Mouse (Mus musculus) adrenal gland, adult 18-20 months (tissue): ENCODE results near the gene Scd1. TPM values are rescaled to one million over a fixed set of nuclear protein-coding genes. Genes with fewer than 3 reads are reported as not detected.

ENCODE experiments used
- DNase-seq, 2 experiments: peaks; one replicate each; pipeline ENCODE4 v3.0.0; 2021 to 2022; ENCODE audit warnings: low spot score in 2 of 2
- total RNA-seq, 2 experiments: library from RNA; stranded (reverse); gene quantifications; 1 replicate in 1 of 2; 2 replicates in 1 of 2; pipeline ENCODE4 v1.2.3; 2021

Gene Scd1
- total RNA-seq, 2 experiments from 2014 or later = 1,926 to 12,846 TPM

DNA sequence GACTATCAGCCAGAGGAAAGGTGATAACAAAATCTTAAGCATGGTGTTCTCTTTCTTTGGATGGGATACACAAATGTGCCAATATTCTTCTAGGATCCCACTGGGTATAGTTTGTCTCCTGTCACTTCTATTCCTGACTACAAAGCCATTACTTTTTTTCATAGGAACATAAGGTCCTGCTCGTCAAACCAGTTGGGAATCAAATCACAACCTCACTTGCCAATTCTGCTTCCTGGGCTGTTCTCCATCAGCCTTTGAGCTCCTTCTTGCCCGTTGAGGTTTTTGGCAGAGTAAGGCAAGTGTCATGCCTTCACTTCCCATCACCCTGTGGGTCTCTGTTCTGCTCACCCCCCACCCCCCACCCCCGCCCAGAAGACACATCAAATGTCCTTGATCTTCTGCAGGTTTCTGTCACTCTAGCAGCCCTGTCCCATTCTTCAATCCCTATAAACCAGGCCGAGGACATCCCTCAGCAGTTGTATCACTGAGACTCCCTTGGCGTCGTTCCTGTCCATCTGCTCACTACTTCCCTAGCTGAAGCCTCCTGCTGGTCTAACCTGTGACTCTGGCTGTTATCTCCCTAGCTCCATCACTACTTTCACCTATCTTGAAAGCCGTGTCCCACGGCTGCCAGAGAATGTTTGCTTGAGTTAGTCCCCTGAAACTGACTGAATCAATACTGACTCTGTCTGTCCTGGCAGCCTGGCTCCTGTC is 7.0 kb downstream of the Scd1 start:
- no peak for DNase-seq

DNA sequence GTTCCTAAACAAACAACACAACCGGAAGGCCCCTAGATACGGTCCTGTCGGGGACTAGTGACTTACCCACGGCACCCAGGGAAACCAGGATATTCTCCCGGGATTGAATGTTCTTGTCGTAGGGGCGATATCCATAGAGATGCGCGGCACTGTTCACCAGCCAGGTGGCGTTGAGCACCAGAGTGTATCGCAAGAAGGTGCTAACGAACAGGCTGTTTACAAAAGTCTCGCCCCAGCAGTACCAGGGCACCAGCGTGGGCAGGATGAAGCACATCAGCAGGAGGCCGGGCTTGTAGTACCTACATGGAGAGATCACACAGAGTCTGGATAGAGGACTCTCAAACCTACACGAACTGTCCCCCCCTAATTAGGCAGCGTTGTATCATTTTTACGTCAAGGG is 7.6 kb downstream of the Scd1 start:
- no peak for DNase-seq

DNA sequence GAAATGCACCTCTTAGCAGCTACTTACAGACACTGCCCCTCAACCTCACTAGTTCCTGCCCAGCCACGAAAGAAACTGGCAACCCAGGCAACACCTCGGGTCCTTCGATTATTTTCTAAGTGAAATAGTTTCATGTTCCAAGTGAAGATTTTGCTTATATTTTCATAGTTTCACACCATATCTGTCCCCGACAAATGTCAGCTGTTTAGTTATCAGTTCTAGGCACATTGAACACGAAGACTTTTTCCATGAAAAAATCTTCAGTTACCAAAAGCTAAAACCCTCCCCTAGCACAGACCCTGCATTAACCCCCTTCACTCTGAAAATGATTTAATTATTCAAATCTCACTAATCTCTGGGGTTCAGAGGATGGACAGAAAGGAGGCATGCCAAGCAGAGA is 10.9 kb downstream of the Scd1 start:
- no peak for DNase-seq

DNA sequence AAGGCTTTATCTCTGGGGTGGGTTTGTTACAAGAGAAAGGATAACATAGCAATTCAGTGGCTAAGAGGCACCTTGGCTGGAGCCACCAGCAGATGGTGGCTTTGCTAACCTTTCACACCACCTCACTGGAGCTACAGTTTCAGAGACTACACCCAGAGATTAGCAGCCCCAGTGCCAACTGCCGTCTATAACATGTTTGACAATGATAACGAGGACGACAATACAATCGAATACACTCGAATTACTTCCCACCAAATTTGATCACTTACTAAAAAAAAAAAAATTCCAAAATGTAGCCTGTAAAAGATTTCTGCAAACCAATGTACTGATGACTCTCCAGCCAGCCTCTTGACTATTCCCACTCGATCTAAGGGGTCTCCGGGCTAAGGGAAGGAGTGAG is 12.7 kb downstream of the Scd1 start:
- no peak for DNase-seq

DNA sequence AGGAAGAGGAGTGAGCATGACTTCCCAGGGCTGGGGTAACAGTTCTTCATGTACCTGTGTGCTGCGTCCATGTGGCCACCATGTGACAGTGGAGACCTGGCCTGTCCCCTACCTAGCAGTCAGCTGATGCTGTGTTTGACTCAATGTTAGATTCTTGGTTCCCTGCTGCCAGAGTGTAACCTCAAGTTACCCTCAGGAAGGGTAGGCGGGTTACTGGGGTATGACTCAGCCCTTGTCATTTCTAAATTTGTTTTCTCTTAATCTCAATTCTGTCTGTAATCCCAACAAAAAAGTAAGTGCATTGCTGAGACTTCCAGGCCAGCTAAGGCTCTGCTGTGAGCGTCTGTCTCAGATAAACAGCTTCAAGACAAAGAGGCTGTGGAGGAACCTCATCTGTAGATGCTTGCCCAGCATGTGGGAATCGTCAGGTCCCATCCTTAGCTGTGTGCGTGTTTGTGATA is 13.7 kb downstream of the Scd1 start:
- no peak for DNase-seq

DNA sequence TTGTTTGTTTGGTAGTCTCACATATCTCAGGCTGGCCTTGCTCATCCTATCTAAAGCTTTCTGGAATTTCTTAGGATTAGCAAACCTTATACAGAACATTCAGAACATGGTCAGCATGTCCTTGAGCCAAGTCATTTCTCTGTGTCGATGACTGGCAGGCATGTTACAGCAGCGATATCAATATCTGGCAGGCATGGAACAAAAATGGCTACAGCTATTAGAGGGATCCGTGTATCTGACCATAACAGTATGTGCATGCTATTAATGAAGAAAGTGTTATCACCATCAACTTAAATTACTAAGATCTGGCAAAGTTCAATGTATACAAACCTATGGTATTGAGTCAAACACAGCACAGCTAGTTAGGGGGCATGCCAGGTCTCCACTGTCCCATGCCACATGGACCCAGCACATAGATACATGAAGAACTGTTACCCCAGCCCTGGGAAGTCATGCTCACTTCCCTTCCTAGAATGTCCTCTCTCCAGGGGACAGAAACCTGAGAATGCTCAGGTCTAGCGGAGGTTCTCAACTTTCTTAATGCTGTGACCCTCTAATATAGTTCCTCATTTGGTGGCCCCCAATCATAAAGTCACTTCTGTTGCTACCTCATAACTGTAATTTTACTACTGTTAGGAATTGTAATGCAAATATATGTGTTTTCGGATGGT is 15.2 kb downstream of the Scd1 start:
- no peak for DNase-seq

DNA sequence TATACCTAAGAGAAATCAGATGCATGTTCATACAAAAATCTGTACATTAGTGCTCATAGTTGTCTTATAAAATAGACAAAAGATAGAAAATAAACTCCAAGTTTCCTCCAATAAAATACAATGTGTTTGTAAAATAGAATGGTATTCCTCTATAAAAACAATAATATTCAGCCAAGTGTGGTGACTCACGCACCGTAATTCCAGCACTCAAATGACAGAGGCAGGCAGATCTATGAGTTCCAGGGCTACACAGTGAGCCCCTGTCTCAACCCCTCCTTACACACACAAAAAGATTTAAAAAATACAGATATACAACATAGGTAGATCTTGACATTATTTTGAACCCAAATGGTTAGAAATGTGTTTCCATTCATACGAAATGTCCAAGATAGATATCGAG is 15.8 kb downstream of the Scd1 start:
- no peak for DNase-seq

DNA sequence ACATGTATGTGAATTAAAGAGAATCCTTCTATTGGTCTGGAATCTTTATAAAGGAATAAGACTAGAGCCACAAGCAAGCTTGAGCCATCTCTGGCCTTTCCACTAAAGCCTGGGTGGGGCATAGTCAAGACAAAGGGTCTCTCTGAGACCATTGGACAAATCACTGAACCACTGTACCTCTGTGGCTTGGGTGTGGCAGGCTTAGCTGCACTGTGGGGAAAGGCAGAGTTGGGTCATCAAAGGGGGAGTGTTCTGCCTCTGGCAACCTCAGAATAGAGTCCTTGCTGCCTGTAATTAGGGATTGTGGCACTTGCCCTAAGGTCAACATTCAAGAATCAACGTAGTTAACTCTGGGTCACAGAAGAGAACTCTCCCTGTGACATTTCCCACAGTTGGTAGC is 18.2 kb downstream of the Scd1 start:
- no peak for DNase-seq

DNA sequence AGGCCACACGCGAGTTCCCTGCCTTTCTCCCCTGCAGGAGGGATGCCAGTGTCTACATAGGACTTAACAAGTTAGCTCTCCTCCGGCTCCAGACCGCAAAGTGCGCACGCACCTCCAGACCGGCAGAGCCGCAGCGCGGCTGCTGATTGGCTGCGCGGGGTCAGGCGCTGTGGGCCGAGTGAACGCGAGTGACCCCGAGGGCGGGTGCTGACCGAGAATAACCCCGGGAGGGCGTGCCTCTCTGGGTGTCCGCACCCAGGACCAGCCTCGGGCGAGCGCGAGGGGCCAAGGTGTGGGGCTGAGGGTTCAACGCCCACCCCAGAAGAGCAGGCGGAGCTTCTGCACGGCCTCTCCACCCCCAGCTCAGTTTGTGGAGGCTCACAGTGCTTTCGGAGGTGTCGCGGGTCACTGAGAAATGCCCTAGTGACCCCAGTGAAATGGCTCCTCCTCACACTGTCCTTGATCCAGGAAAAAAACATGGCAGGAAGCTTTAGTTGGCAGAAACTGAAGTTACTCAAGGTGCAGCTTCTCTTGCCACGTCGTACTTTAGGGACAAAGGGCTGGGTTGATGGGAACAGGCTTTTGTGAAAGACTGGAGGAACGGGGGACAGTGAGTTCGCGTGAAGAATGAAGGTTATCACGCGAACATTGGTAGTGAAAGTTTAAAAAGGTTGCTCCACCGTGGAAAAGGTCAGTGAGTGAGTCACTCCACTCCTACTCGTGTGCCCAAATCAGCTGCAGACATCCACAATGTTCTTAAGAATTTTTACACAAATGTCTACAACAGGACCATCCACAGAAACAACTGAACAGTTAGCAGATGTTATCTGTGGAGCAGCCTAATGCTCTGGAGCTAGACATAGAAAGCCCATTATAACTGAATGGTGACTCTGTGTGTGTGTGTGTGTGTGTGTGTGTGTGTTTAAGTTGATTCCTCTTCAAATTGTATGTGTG is 18.9 kb downstream of the Scd1 start:
- peak; percentile 89 for DNase-seq

DNA sequence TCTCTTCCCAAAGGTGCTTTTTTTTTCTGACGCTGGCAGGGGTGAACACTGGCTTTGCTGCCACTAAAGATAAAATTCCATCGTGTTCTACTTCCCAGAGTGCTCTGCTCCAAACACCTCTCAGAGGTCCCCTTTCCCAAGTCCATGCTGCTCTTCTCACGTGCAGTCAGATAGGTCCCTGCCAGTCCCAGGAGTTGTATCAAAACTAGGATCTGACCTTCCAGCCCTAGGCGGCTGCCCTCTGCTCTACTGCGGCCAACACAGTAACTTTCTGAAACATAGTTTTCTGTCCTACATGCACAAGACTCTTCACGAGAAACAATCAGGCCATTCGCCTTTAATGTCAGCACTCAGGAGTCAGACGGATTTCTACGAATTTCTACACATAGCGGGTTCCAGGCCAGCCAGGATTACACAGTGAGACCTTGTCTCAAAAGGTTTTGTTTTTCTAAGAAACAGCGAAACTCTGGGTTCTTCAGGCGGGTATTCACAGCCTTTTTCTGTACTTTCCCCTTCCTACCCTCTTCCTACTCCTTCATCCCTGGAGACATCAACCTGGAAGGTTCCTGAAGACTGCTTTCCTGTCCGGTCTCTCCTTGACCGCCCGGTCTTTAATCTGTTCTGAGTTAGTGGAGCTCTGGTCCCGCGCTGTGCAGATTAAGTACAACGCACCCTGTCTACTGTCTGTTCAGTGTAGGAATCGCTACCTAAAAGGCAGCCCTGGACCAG is 19.8 kb downstream of the Scd1 start:
- peak in 1 of 2 experiments; percentile 24 for DNase-seq

DNA sequence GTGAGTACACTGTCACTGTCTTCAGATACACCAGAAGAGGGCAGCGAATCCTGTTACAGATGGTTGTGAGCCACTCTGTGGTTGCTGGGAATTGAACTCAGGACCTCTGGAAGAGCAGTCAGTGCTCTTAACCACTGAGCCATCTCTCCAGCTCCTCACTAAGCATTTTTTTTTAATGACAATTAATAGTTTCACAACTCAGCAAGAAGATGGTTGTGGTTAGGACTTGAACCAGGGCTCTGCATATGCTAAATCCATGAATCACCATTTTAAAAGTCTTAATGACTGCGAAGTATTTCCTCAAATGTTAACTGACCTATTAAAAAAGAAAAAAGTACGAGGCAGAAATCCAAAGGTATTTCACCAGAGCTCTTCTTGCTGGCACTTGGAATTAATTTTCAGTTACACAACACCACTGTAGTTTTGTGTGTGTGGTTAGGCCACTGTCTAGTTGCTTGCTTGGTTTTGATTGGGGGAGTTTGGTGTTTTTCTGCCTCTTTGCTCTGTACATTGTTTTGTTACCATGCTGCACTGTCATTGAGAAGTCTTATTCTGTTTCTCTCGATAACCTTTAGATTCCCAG is 20.5 kb downstream of the Scd1 start:
- DNase-seq = no peak

DNA sequence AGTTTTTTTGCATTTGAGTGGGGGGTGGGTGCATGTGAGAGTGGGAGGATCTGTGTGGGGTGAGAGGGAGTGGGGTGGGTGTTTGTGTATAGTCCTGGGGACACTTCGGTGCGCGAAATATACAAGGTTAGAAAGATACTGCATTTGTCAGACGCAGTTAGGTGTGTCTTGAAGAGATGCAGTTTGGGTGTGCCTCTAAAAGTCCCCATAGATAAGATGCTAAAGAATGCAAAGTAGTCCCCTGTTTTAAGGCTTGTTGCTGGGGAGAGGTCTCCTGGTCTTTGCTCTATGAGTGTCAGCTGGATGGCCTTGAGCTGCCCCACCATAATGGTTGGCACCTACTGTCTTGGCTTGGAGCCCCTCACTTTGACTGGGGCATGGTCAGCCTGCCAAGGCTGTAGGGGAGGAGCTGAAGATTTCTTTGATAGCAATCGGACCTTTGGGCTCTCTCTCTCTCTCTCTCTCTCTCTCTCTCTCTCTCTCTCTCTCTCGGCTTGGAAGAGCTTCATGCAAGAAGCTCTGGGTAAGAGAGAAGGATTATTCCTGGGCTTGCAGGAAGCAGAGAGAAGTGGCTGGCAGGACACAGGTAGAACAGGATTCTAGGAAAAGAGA is 21.7 kb downstream of the Scd1 start:
- no peak for DNase-seq

DNA sequence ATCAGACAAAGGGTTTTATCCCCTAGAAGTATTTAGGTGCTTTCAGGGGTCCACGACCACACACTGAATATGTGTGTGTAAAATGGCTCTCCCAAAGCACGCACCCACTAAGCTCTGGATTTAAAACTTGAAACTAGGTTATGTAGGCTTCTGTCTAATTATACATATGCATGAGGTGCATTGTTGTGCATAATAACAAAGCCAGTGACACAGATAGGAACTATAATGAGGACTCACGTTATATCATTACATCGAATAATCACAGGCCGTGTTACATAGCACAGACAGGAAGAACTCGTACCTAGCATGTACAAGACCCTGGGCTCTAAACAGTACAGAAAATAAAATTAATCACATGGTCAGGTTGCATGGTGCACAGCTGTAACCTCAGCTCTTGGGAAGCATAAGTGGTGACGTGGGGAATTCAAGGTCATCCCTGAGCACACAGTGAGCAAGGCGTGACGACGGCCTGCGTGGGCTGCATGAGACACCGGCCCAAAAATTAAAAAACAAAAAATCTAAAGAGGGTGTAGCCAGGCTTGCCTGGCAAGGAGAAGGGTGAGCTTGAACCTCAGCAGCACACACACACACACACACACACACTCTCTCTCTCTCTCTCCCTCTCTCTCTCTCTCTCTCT is 24.9 kb downstream of the Scd1 start:
- peak; percentile 18 to 32 for DNase-seq

DNA sequence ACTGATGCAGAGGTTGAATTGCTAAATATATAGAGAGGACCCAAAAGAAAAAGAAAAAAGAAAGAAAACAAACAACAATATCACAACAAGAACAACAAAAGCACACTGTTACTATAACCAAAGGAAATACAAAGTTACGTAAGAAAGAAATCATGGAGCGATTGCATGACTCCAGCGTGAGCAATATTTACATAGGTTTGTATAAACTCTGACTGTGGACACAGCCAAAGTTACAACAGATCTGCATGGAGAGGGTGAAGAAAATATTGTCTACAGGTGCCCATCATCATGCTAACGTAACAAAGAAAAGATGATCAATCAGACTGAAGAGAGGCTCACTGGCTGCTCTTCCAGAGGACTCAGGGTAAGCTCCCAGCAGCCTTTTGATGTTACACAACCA is 27.6 kb downstream of the Scd1 start:
- no peak for DNase-seq

DNA sequence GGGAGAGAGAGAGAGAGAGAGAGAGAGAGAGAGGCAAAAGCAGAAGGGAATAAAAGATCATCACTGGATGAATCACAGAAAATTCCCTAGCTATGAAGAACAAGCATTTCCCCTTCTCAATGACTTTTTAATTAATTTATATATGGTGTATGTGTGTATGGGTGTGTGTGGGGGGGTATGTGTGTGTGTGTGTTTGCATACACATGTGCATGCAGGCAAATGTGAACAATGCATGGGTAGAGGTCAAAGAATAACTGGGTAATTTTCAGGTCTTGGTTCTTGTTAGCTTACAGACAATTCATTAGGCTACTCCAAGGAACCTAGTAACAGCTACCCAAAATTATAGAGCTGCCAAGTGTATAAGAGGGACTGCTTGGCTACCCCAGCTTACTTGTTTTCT is 28.6 kb downstream of the Scd1 start:
- DNase-seq = no peak

DNA sequence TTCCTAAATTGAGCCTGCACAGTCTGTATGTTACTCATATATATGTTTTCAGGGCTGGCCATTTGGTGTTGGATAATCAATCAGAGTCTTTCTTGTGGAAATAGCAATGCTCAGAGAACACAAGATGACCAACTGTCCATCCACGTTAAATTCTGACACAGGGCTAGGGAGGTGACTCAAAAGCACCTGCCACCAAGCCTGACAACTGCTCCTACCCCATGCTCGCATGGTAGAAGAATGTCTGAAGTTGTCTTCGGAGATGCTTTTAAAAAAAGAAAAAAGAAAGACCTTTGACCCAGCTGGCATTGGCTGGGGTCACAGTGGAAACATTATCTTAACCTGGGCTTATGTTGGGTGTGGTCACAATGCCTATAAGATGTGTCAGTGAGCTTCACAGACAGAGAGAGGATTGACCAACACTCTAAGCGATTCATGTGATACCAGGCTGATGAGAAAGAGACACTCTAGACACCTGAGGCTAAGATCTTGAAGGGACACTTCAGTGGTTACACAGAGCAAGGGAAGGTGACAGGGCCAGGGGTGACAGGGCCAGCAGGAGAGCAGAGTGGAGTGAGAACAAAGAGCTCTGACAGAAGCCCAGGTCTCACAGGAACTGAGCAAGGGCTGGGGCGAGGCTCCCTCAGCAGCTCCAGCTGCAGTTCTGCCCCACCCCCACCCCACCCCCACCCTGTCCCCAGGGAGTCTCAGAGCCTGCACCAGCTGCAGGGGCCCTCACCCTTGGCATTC is 29.9 kb downstream of the Scd1 start:
- DNase-seq = no peak

DNA sequence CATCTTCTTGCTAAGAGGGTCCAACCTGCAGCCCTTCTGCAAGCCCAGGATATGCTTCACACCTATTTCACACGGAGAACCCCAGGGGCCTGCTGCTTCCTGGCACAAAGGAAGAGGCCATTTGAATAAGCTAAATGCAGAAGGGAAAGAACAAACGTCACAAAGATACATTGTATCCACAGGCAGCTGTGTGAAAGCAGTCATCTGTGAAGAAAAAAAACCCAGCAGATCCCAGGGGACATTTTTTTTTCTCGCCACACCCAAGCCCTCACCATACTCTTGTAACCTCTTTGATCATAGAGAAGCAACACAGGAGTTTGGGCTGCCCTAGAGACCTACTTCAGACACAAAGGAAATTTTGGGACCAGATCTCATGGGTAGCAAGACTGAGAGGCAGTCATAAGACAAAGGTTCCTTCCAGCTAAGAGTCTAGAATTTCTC is 31.1 kb downstream of the Scd1 start:
- no peak for DNase-seq

DNA sequence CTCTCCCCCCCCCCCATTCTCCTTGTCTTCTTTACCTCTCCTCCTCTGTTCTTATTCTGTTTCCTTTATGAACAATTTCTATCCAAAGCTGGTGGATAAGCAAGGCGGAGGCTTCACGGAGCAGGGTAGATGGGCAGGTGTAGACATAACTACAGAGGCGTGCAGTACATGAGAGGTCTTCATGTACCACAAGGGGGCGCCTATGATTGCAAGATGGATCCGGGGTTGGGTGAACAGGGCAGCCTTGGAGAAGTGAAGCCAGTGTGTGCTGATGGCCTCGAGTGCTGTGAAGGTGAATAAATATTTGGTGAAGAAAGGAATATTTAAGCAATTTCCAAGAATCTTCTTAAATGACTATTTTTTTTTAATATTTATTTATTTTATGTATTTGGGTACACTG is 34.7 kb downstream of the Scd1 start:
- DNase-seq = peak; percentile 74 to 78

DNA sequence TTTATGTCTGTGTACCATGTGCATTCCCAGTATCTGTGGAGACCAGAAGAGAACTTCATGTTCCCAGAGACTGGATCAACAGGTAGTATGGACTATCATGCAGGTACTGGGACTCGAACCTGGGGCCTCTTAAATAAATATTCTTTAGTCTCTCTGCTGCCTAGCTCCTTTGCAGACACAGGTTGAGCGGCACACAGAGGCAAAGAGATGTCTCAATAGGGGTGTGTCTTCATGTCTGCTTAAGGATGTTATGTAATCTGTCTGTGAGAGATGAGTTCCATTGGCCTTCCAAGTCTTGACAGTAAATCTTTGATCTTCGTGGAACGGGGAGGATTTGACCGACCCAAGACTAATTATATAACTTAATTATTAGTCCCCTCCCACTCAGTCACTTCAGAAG is 37.4 kb downstream of the Scd1 start:
- no peak for DNase-seq
